Mouse (Mus musculus) granulocyte monocyte progenitor cell, adult 5-6 weeks (primary cell): ENCODE measurements at regions not wholly inside any gene's neighbourhood (a gene's known extent, or its start where the extent isn't known, plus 50 kb on each side); places are given as distances from the start of the nearest gene placed in this dataset.
A peak's percentile ranks its signal among the peaks of the same experiment; 100 is the strongest.

Experiments used
- ATAC-seq: replicated peaks from 2 replicates; pipeline ENCODE4 v1.8.0; 2016; ENCODE audit warnings: mild to moderate bottlenecking, moderate TSS enrichment, inconsistent platforms; ENCODE audit not compliant: poor library complexity, severe bottlenecking

- ATAC-seq: no peak
Observed at GRCm38 (mm10) chr13:107362806-107363687, 341.1 kb upstream of the Kif2a start.

- ATAC-seq: no peak
Observed at GRCm38 (mm10) chr13:107340802-107341364, 319.0 kb upstream of the Kif2a start.

- no peak for ATAC-seq
Observed at GRCm38 (mm10) chr13:107338111-107338510, 316.2 kb upstream of the Kif2a start.

GRCm38 (mm10) chr13:107337111-107337510, 315.2 kb upstream of the Kif2a start:
- no peak for ATAC-seq

GRCm38 (mm10) chr13:107329348-107329747, 307.4 kb upstream of the Kif2a start:
- no peak for ATAC-seq

- ATAC-seq: peak; percentile 66
Observed at GRCm38 (mm10) chr13:107325707-107326495, 304.0 kb upstream of the Kif2a start.

GRCm38 (mm10) chr13:107314746-107315145, 292.8 kb upstream of the Kif2a start:
- no peak for ATAC-seq

- ATAC-seq: no peak
Observed at GRCm38 (mm10) chr13:107308958-107309639, 287.2 kb upstream of the Kif2a start.

GRCm38 (mm10) chr13:107308404-107308803, 286.5 kb upstream of the Kif2a start:
- peak; percentile 80 for ATAC-seq

- peak; percentile 81 for ATAC-seq
Observed at GRCm38 (mm10) chr13:107306958-107307357, 285.0 kb upstream of the Kif2a start.

- no peak for ATAC-seq
Observed at GRCm38 (mm10) chr13:107306232-107306631, 284.3 kb upstream of the Kif2a start.

- peak; percentile 29 for ATAC-seq
Observed at GRCm38 (mm10) chr13:107305738-107306137, 283.8 kb upstream of the Kif2a start.

GRCm38 (mm10) chr13:107303878-107304277, 282.0 kb upstream of the Kif2a start:
- no peak for ATAC-seq

- no peak for ATAC-seq
Observed at GRCm38 (mm10) chr13:107303322-107303721, 281.4 kb upstream of the Kif2a start.

GRCm38 (mm10) chr13:107300792-107301191, 278.9 kb upstream of the Kif2a start:
- ATAC-seq: peak; percentile 74

GRCm38 (mm10) chr13:107264581-107264980, 242.7 kb upstream of the Kif2a start:
- ATAC-seq: no peak

GRCm38 (mm10) chr13:107261479-107262050, 239.6 kb upstream of the Kif2a start:
- ATAC-seq: no peak

GRCm38 (mm10) chr13:107260274-107260673, 238.3 kb upstream of the Kif2a start:
- no peak for ATAC-seq

GRCm38 (mm10) chr13:107247792-107248505, 226.0 kb upstream of the Kif2a start:
- ATAC-seq: no peak
